Mouse (Mus musculus): Measurements from ENCODE around the gene Defb22. TPM values are rescaled to one million over a fixed set of nuclear protein-coding genes. Genes with fewer than 3 reads are reported as not detected.

Gene Defb22
- not detected in 2 replicates for polyA plus RNA-seq (2012; rRNA removed; ENCODE audit: low replicate concordance)

GRCm38 (mm10) chr2:152490038-152490437 is at the start of gene Defb22:
TSS of gene Defb22 (minus strand) at chr2:152490138.

GRCm38 (mm10) chr2:152517981-152518380 is 28.0 kb upstream of the Defb22 start, which contains the start of gene Defb28:
TSS of gene Defb28 (plus strand) at chr2:152518255.

GRCm38 (mm10) chr2:152511592-152511991 is 21.7 kb upstream of the Defb22 start, which contains the start of gene Defb26:
TSS of gene Defb26 (minus strand) at chr2:152511692.

GRCm38 (mm10) chr2:152476763-152477162 is 13.2 kb downstream of the Defb22 start, which contains the start of gene Defb20:
TSS of gene Defb20 (plus strand) at chr2:152477063.

GRCm38 (mm10) chr2:152464570-152465150 is 25.3 kb downstream of the Defb22 start, which contains the start of gene Defb23:
TSS of gene Defb23 (minus strand) at chr2:152464620.

Other genes with a start within 250 kb of the Defb22 start
- 29.8 and 43.3 TPM in 2 replicates for gene Tbc1d20, start 196.3 kb downstream of the Defb22 start, polyA plus RNA-seq (2012; rRNA removed; ENCODE audit: low replicate concordance)
- 178 and 279 TPM in 2 replicates for gene Rbck1, start 157.5 kb downstream of the Defb22 start, polyA plus RNA-seq (2012; rRNA removed; ENCODE audit: low replicate concordance)
- 4.9 and 33.5 TPM in 2 replicates for gene Trib3, start 146.1 kb downstream of the Defb22 start, polyA plus RNA-seq (2012; rRNA removed; ENCODE audit: low replicate concordance)
- 0.57 and 0.86 TPM in 2 replicates for gene Nrsn2, start 113.5 kb downstream of the Defb22 start, polyA plus RNA-seq (2012; rRNA removed; ENCODE audit: low replicate concordance)
- gene Sox12, start 92.1 kb downstream of the Defb22 start, polyA plus RNA-seq (2012; rRNA removed; ENCODE audit: low replicate concordance): 3.0 and 3.3 TPM in 2 replicates
- 0.54 and 0.89 TPM in 2 replicates for gene Zcchc3, start 75.1 kb downstream of the Defb22 start, polyA plus RNA-seq (2012; rRNA removed; ENCODE audit: low replicate concordance)
- not detected in 2 replicates for gene 6820408C15Rik, start 74.6 kb downstream of the Defb22 start, polyA plus RNA-seq (2012; rRNA removed; ENCODE audit: low replicate concordance)
- gene Defb23, start 25.5 kb downstream of the Defb22 start, polyA plus RNA-seq (2012; rRNA removed; ENCODE audit: low replicate concordance): not detected in 2 replicates
- gene Defb20, start 13.1 kb downstream of the Defb22 start, polyA plus RNA-seq (2012; rRNA removed; ENCODE audit: low replicate concordance): not detected in 2 replicates
- not detected in 2 replicates for gene Defb26, start 21.6 kb upstream of the Defb22 start, polyA plus RNA-seq (2012; rRNA removed; ENCODE audit: low replicate concordance)
- gene Defb28, start 28.1 kb upstream of the Defb22 start, polyA plus RNA-seq (2012; rRNA removed; ENCODE audit: low replicate concordance): not detected in 2 replicates
- not detected in 2 replicates for gene Defb29, start 50.0 kb upstream of the Defb22 start, polyA plus RNA-seq (2012; rRNA removed; ENCODE audit: low replicate concordance)
- gene Gm17416, start 79.2 kb upstream of the Defb22 start, polyA plus RNA-seq (2012; rRNA removed; ENCODE audit: low replicate concordance): not detected in 2 replicates
- not detected in 2 replicates for gene Defb21, start 82.6 kb upstream of the Defb22 start, polyA plus RNA-seq (2012; rRNA removed; ENCODE audit: low replicate concordance)
- gene Defb19, start 90.2 kb upstream of the Defb22 start, polyA plus RNA-seq (2012; rRNA removed; ENCODE audit: low replicate concordance): not detected in 2 replicates
- not detected in 2 replicates for gene Defb45, start 109.3 kb upstream of the Defb22 start, polyA plus RNA-seq (2012; rRNA removed; ENCODE audit: low replicate concordance)
- gene Defb36, start 114.2 kb upstream of the Defb22 start, polyA plus RNA-seq (2012; rRNA removed; ENCODE audit: low replicate concordance): not detected in 2 replicates
- not detected in 2 replicates for gene Defb25, start 132.9 kb upstream of the Defb22 start, polyA plus RNA-seq (2012; rRNA removed; ENCODE audit: low replicate concordance)
- gene Rem1, start 136.8 kb upstream of the Defb22 start, polyA plus RNA-seq (2012; rRNA removed; ENCODE audit: low replicate concordance): 4.0 and 4.4 TPM in 2 replicates
- gene H13, start 179.3 kb upstream of the Defb22 start, polyA plus RNA-seq (2012; rRNA removed; ENCODE audit: low replicate concordance): 131 and 168 TPM in 2 replicates
- gene Mcts2, start 196.9 kb upstream of the Defb22 start, polyA plus RNA-seq (2012; rRNA removed; ENCODE audit: low replicate concordance): 1.0 and 1.1 TPM in 2 replicates
- 431 and 630 TPM in 2 replicates for gene Id1, start 246.1 kb upstream of the Defb22 start, polyA plus RNA-seq (2012; rRNA removed; ENCODE audit: low replicate concordance)

Data from duodenum, adult 2 months (tissue).